Mouse (Mus musculus) forebrain, embryonic 16.5 days (tissue): ENCODE data around the gene Tmem202. TPM values are rescaled to one million over a fixed set of nuclear protein-coding genes. Genes with fewer than 3 reads are reported as not detected.

Source experiments
- ATAC-seq: fragments of 200-750 bp; cut with Nextera tagmentation; 2 replicates; pipeline ENCODE4 v1.8.0; 2017; ENCODE audit warnings: mild to moderate bottlenecking, moderate library complexity
- H3K27ac ChIP-seq: fragments of 300-500 bp; sonication (generic); 2 replicates; pipeline ENCODE4 v1.5.1; 2014; ENCODE audit warnings: low read length, control low read depth
- H3K27me3 ChIP-seq: fragments of 300-500 bp; sonication (generic); replicated peaks from 2 replicates; pipeline ENCODE4 v1.6.1; 2014; ENCODE audit warnings: low read length; ENCODE audit not compliant: control insufficient read depth, insufficient read depth
- H3K36me3 ChIP-seq: fragments of 300-500 bp; sonication (generic); 2 replicates; pipeline ENCODE4 v1.6.1; 2014; ENCODE audit not compliant: control insufficient read depth, insufficient read depth
- H3K4me1 ChIP-seq: fragments of 300-500 bp; sonication (generic); replicated peaks from 2 replicates; pipeline ENCODE4 v1.6.1; 2014; ENCODE audit warnings: low read length; ENCODE audit not compliant: control insufficient read depth, insufficient read depth
- H3K4me2 ChIP-seq: fragments of 300-500 bp; sonication (generic); 2 replicates; pipeline ENCODE4 v1.6.1; 2014; ENCODE audit warnings: mild to moderate bottlenecking, low read length, control low read depth
- H3K4me3 ChIP-seq: fragments of 300-500 bp; sonication (generic); replicated peaks from 2 replicates; pipeline ENCODE4 v1.5.1; 2014; ENCODE audit warnings: mild to moderate bottlenecking, low read length, control low read depth
- H3K9ac ChIP-seq: fragments of 300-500 bp; sonication (generic); replicated peaks from 2 replicates; pipeline ENCODE4 v1.6.1; 2014; ENCODE audit warnings: low read depth, low read length, control low read depth
- H3K9me3 ChIP-seq: fragments of 300-500 bp; sonication (generic); 2 replicates; pipeline ENCODE4 v1.6.1; 2016; ENCODE audit warnings: low read length; ENCODE audit not compliant: control insufficient read depth
- WGBS: fragments of 180-500 bp; shearing (Covaris S2); extraction: QIAGEN DNeasy Blood & Tissue Kit; methylation state at CpG from one replicate; pipeline ENCODE4 v1.1.7; 2014; 5-methylcytosine and 5-hydroxymethylcytosine counted together
- polyA plus RNA-seq: library from polyadenylated mRNA; unstranded; fragments of >200 nt; fragmentation: Nextera tagmentation; extraction: Ambion mirVana; gene quantifications from 2 replicates; pipeline ENCODE4 v1.2.1, GENCODE M21; 2015

Gene Tmem202
- polyA plus RNA-seq, 1 experiment from 2014 or later, result 0.58 TPM

- Histone ChIP-seq H3K36me3 (no peaks in the 10 kb centered on the region), H3K9ac (peak overlapping the region; percentile 97), H3K4me2 (peak overlapping the region; percentile 96), H3K4me3 (peak overlapping the region; percentile 100), H3K4me1 (peaks cover 17% of the 10 kb centered on the region), H3K27ac (peak overlapping the region; percentile 99), H3K9me3 (no peaks in the 10 kb centered on the region), H3K27me3 (no peaks in the 10 kb centered on the region)
- ATAC-seq, result peak; percentile 23; the same call in 1 of the 2 replicates
- WGBS, result 0% methylated on average over 34 of the region's 34 CpGs
Observed at GRCm38 (mm10) chr9:59485511-59486075, 54.1 kb downstream of the Tmem202 start.

DNA sequence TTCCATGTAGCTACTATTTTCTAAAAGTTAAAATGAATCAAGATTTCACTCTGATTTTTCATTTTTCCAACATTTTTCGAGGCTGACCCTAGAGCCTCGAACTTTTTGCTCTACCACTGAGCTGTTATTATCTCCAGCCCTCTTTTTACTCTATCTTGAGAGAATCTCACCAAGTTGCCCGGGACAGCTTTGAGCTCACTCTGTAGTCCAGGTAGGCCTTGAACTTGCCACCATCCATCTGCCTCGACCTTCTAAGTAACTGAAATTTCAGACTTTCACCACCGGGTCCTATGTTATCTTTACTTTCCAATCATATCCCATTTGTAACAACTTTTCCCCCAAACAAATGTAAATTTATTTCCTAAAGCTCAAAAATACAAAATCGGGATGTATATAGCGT is 54.9 kb downstream of the Tmem202 start:
- Histone ChIP-seq H3K9me3 (no peaks in the 10 kb centered on the region), H3K4me3 (peak overlapping the region; percentile 100), H3K27ac (no peak overlapping the region), H3K27me3 (no peaks in the 10 kb centered on the region), H3K4me1 (peaks cover 17% of the 10 kb centered on the region), H3K9ac (peak overlapping the region; percentile 97), H3K36me3 (no peaks in the 10 kb centered on the region), H3K4me2 (peak overlapping the region; percentile 96)
- ATAC-seq, result no peak
- 15% methylated on average over 7 of the region's 7 CpGs for WGBS

DNA sequence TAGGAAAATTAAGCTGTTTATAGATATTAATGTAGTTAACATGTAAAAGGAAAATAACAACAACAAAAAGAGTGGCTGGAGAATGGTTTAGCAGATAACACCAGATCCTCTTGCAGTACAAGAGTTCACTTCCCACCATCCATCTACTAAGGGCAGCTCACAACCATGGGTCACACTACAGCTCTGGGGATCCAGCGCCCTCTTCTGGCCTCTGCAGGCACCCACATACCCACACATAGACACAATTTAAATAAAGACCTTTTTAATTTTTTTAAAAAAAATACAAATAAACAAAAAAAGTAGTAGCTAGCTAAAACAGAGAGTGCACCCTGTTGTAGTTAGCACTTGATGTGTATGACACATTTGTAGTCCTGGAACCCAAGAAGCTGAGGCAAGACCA is 57.2 kb downstream of the Tmem202 start:
- 33% methylated on average over 1 of the region's 1 CpGs for WGBS
- no peaks in the 10 kb centered on the region for H3K27me3 ChIP-seq
- no peaks in the 10 kb centered on the region for H3K36me3 ChIP-seq
- H3K9ac ChIP-seq, result no peak overlapping the region
- no peak overlapping the region for H3K4me2 ChIP-seq
- no peak overlapping the region for H3K27ac ChIP-seq
- no peaks in the 10 kb centered on the region for H3K9me3 ChIP-seq
- H3K4me3 ChIP-seq, result no peak overlapping the region
- ATAC-seq, result no peak
- H3K4me1 ChIP-seq, result peaks cover 19% of the 10 kb centered on the region

DNA sequence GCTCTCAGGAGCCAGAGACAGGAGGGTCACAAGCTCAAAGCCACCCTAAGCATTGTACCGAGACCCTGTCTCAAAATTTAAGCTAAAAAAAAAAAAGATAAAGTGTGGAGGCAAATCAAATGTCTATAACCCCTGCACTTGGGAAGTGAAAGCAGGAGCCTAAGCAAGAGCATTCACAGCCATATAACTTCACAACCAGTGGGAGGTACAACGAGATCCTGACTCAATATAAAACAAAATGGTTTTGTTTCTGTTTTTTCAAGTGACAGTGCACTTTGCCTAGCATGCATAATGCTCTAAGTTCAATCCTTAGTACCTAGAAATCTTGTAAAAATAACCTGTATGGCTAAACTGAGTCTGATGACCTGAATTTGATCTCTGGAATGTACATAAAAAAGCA is 63.0 kb downstream of the Tmem202 start:
- no peak overlapping the region for H3K27ac ChIP-seq
- ATAC-seq, result no peak
- WGBS, result 88% methylated on average over 2 of the region's 2 CpGs

DNA sequence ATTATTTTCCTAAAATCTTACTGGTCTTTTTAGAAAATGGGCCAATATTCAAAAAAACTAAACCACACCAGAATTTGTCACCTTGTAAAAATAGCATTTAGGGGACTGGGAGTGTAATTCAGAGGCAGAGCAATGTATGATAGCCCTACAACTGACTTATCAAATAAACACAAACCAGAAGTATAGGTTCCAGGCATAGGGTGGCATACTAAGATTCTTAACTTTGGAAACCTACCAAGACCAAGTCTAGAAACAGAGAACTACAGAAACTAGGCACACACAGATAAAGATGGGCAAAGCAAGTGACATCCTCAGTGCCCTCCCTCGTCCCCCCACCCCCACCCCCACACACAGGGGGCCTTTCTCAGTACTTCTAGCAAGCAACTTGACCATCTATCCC is 64.8 kb downstream of the Tmem202 start:
- Histone ChIP-seq H3K27ac (no peak overlapping the region), H3K36me3 (no peaks in the 10 kb centered on the region), H3K27me3 (no peaks in the 10 kb centered on the region), H3K4me1 (peaks cover 2% of the 10 kb centered on the region; the same call in 1 of the 2 replicates), H3K4me3 (no peak overlapping the region), H3K9ac (no peak overlapping the region), H3K4me2 (no peak overlapping the region), H3K9me3 (no peaks in the 10 kb centered on the region)
- no peak for ATAC-seq
- WGBS, result 89% methylated on average over 1 of the region's 1 CpGs

More for the DNA sequence above, 63.0 kb downstream of the Tmem202 start:
- H3K27me3 ChIP-seq, result no peaks in the 10 kb centered on the region
- H3K4me3 ChIP-seq, result no peak overlapping the region
- no peaks in the 10 kb centered on the region for H3K9me3 ChIP-seq
- no peaks in the 10 kb centered on the region for H3K36me3 ChIP-seq
- H3K4me2 ChIP-seq, result no peak overlapping the region
- no peak overlapping the region for H3K9ac ChIP-seq
- peaks cover 2% of the 10 kb centered on the region; the same call in 1 of the 2 replicates for H3K4me1 ChIP-seq

DNA sequence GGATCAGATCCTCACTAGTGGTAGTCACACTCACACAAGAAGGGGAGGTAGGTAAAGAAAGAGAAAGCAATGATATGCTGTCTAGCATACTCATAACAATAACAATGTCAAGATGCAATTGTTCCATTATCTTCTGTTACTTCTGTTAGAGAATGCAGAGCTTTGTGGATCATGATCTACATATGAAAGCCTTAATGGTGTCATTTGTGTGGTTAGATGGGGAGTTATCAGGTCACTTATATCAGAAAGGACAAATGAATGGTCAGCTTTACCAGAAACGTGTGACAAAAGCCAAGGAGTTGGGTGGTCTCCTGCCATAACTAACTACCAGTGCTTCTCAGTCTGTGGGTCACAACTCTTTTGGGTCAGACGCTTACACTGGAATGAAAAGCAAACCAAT is 66.5 kb downstream of the Tmem202 start:
- Histone ChIP-seq H3K27me3 (no peaks in the 10 kb centered on the region), H3K9me3 (no peaks in the 10 kb centered on the region), H3K4me3 (no peak overlapping the region), H3K27ac (no peak overlapping the region), H3K4me2 (no peak overlapping the region), H3K9ac (no peak overlapping the region), H3K36me3 (no peaks in the 10 kb centered on the region), H3K4me1 (peaks cover 2% of the 10 kb centered on the region; the same call in 1 of the 2 replicates)
- WGBS, result 68% methylated on average over 2 of the region's 2 CpGs
- ATAC-seq, result no peak

DNA sequence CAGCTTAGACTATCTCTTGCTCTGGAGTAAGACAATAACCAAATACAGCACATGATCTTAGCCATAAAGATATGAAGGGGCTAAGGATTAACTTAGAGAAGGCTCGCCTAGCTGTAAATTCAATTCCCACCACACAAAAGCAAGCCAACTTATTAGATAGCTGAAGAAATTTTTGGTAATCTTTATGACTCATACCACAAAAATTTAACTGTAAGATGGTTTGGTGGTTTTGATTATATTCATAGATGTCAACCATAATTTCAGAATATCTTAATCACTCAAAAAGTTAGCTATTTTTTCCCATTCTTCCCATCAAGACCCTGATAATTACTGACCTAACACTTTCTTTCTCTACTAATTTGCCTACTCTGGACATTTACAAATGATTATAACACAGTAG is 70.2 kb downstream of the Tmem202 start:
- no peaks in the 10 kb centered on the region for H3K27me3 ChIP-seq
- no peak overlapping the region for H3K9ac ChIP-seq
- no peak for ATAC-seq
- H3K4me1 ChIP-seq, result no peaks in the 10 kb centered on the region; the same call in 1 of the 2 replicates
- H3K36me3 ChIP-seq, result no peaks in the 10 kb centered on the region
- 74% methylated on average over 1 of the region's 1 CpGs for WGBS
- H3K4me2 ChIP-seq, result no peak overlapping the region
- no peak overlapping the region for H3K27ac ChIP-seq
- H3K4me3 ChIP-seq, result no peak overlapping the region
- no peaks in the 10 kb centered on the region for H3K9me3 ChIP-seq

Other genes with a start within 250 kb of the Tmem202 start
- gene Adpgk, start 248.3 kb downstream of the Tmem202 start, polyA plus RNA-seq, result 20.7 and 20.9 TPM in 2 replicates
- 43.1 and 45.1 TPM in 2 replicates for gene Bbs4, start 186.3 kb downstream of the Tmem202 start, polyA plus RNA-seq
- 15.6 and 21.2 TPM in 2 replicates for gene Arih1, start 53.2 kb downstream of the Tmem202 start, polyA plus RNA-seq
- gene Hexa, start 307 bp downstream of the Tmem202 start, polyA plus RNA-seq, result 51.3 and 55.7 TPM in 2 replicates
- 29.5 and 42.0 TPM in 2 replicates for gene Celf6, start 38.1 kb upstream of the Tmem202 start, polyA plus RNA-seq
- 204 and 232 TPM in 2 replicates for gene Parp6, start 77.4 kb upstream of the Tmem202 start, polyA plus RNA-seq
- gene Pkm, start 116.5 kb upstream of the Tmem202 start, polyA plus RNA-seq, result 1,186 and 1,222 TPM in 2 replicates
- 3.7 and 5.4 TPM in 2 replicates for gene Gramd2, start 140.3 kb upstream of the Tmem202 start, polyA plus RNA-seq
- gene Senp8, start 210.9 kb upstream of the Tmem202 start, polyA plus RNA-seq, result 10.2 and 11.7 TPM in 2 replicates
- gene Myo9a, start 211.0 kb upstream of the Tmem202 start, polyA plus RNA-seq, result 26.8 and 27.2 TPM in 2 replicates